Mouse (Mus musculus): ENCODE results near the gene Slmap.

DNA sequence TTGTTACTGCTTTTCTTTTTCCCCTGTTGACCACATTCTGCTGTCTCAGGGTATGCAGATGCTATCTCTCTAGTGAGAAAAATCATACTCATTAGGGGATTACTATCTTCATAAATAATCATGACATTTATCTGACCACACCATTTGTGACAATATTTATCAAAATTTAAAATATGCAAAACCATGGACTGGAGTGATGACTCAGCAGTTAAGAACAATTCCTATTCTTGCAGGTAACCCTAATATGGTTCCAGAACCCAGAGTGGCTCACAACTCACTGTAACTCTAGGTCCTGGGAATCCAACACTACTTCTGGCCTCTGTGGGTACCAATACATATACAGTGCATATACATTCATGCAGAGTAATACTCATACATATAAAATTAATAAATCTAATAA, 94.7 kb downstream of the Slmap start:
- no peak for TF ChIP-seq MAX (IDR thresholded peaks at IDR 0.05; ENCODE audit: low read length)
- TF ChIP-seq ZC3H11A (IDR thresholded peaks at IDR 0.05; ENCODE audit: low read depth, low read length) = no peak
- no peak for TF ChIP-seq GABPA (IDR thresholded peaks at IDR 0.05; ENCODE audit: insufficient replicate concordance, low read depth, low read length)
- TF ChIP-seq CTCF (conservative IDR thresholded peaks at IDR 0.05 in 1 of 2, IDR thresholded peaks at IDR 0.05 in 1 of 2; ENCODE audit: low read depth in 2 of 2, low read length in 2 of 2) = no peak
- TF ChIP-seq EP300 (IDR thresholded peaks at IDR 0.05; ENCODE audit: low read length) = no peak
- TF ChIP-seq E2F4 (IDR thresholded peaks at IDR 0.05; ENCODE audit: insufficient replicate concordance, low read depth, low read length) = no peak
- TF ChIP-seq POLR2A (IDR thresholded peaks at IDR 0.05; ENCODE audit: low read depth, low read length) = no peak
- peak; percentile 66; the same call in 1 of the 2 replicates for TF ChIP-seq MAFK (IDR thresholded peaks at IDR 0.05; ENCODE audit: insufficient replicate concordance, low read length)
- TF ChIP-seq ELF1 (IDR thresholded peaks at IDR 0.05; ENCODE audit: low read depth, low read length) = no peak
